Mouse (Mus musculus) thymus, adult 2 months (tissue): ENCODE measurements around the gene Oaz1. TPM values are rescaled to one million over a fixed set of nuclear protein-coding genes. Genes with fewer than 3 reads are reported as not detected.
A peak's percentile ranks its signal among the peaks of the same experiment; 100 is the strongest.

Experiments used
- DNase-seq: peaks from one replicate; pipeline ENCODE4 v3.0.0; 2021
- H3K27ac ChIP-seq: fragments of 200-500 bp; 2 replicates; pipeline ENCODE4 v1.5.1; 2012; ENCODE audit warnings: low read length, control low read depth; ENCODE audit not compliant: control insufficient read depth, insufficient read depth
- H3K27me3 ChIP-seq: fragments of 200-500 bp; 2 replicates; pipeline ENCODE4 v1.6.1; 2012; ENCODE audit warnings: mild to moderate bottlenecking, low read length, moderate library complexity, mixed read lengths; ENCODE audit not compliant: control insufficient read depth, insufficient read depth
- H3K36me3 ChIP-seq: fragments of 200-500 bp; 2 replicates; pipeline ENCODE4 v1.6.1; 2012; ENCODE audit warnings: mild to moderate bottlenecking, low read length, moderate library complexity; ENCODE audit not compliant: control insufficient read depth, insufficient read depth
- H3K4me1 ChIP-seq: fragments of 200-500 bp; replicated peaks from 2 replicates; pipeline ENCODE4 v1.6.1; 2012; ENCODE audit warnings: low read length; ENCODE audit not compliant: control insufficient read depth, insufficient read depth
- H3K4me3 ChIP-seq: fragments of 200-500 bp; 2 replicates; pipeline ENCODE4 v1.5.1; 2012; ENCODE audit warnings: mild to moderate bottlenecking, low read length, control low read depth, moderate library complexity; ENCODE audit not compliant: control insufficient read depth, insufficient read depth
- CTCF ChIP-seq: fragments of 200-500 bp; IDR thresholded peaks from 2 replicates; pipeline ENCODE4 v1.5.1; 2012; ENCODE audit warnings: mild to moderate bottlenecking, control low read depth, low read length, moderate library complexity, borderline replicate concordance; ENCODE audit not compliant: control insufficient read depth, poor library complexity, insufficient read depth; ENCODE audit errors: extremely low read depth
- POLR2A ChIP-seq: fragments of 200-500 bp; IDR thresholded peaks from 2 replicates; pipeline ENCODE4 v1.6.1; 2012; ENCODE audit warnings: mild to moderate bottlenecking, low read length, control low read depth, moderate library complexity; ENCODE audit not compliant: control insufficient read depth, poor library complexity, insufficient read depth; ENCODE audit errors: extremely low read depth
- WGBS: fragments of 180-500 bp; shearing (Covaris S2); methylation state at CpG from one replicate; pipeline ENCODE4 v1.1.7; 2018; 5-methylcytosine and 5-hydroxymethylcytosine counted together
- polyA plus RNA-seq: library from polyadenylated mRNA; depleted of rRNA; stranded (reverse); fragments of >200 nt; gene quantifications from 2 replicates; pipeline ENCODE4 v1.2.3, GENCODE M21; 2012

Gene Oaz1
- polyA plus RNA-seq, 1 experiment: 1,988 TPM

GRCm38 (mm10) chr10:80787517-80787916, 38.9 kb upstream of the Oaz1 start:
- no peak for DNase-seq
- no peak overlapping the region for H3K27ac ChIP-seq
- WGBS: 98% methylated on average over 2 of the region's 2 CpGs
- H3K4me3 ChIP-seq: no peak overlapping the region
- no peak for TF ChIP-seq CTCF
- TF ChIP-seq POLR2A: no peak
- H3K4me1 ChIP-seq: peaks cover 15% of the 10 kb centered on the region
- H3K36me3 ChIP-seq: peaks cover 69% of the 10 kb centered on the region
- no peaks in the 10 kb centered on the region for H3K27me3 ChIP-seq

- no peaks in the 10 kb centered on the region for H3K27me3 ChIP-seq
- H3K27ac ChIP-seq: no peak overlapping the region
- H3K36me3 ChIP-seq: peaks cover 39% of the 10 kb centered on the region
- TF ChIP-seq POLR2A: no peak
- WGBS: 96% methylated on average over 19 of the region's 19 CpGs
- H3K4me3 ChIP-seq: no peak overlapping the region
- no peak for DNase-seq
- peaks cover 28% of the 10 kb centered on the region for H3K4me1 ChIP-seq
These were observed 35.6 kb upstream of the Oaz1 start for GRCm38 (mm10) chr10:80790761-80791404.

GRCm38 (mm10) chr10:80791476-80792174, 34.8 kb upstream of the Oaz1 start:
- WGBS: 53% methylated on average over 33 of the region's 33 CpGs
- H3K36me3 ChIP-seq: peaks cover 32% of the 10 kb centered on the region
- H3K4me3 ChIP-seq: peak overlapping the region; percentile 25
- peaks cover 32% of the 10 kb centered on the region for H3K4me1 ChIP-seq
- TF ChIP-seq CTCF (no peak), POLR2A (no peak)
- no peak for DNase-seq
- no peaks in the 10 kb centered on the region for H3K27me3 ChIP-seq
- peak overlapping the region; percentile 65 for H3K27ac ChIP-seq

- WGBS: 7% methylated on average over 41 of the region's 41 CpGs
These were observed 34.1 kb upstream of the Oaz1 start for GRCm38 (mm10) chr10:80792175-80793032.

GRCm38 (mm10) chr10:80793033-80793784, 33.2 kb upstream of the Oaz1 start:
- peaks cover 22% of the 10 kb centered on the region for H3K36me3 ChIP-seq
- H3K27me3 ChIP-seq: no peaks in the 10 kb centered on the region
- H3K4me1 ChIP-seq: peaks cover 37% of the 10 kb centered on the region
- no peak overlapping the region for H3K4me3 ChIP-seq
- DNase-seq: no peak
- TF ChIP-seq POLR2A: no peak
- TF ChIP-seq CTCF: no peak
- H3K27ac ChIP-seq: peak overlapping the region; percentile 65
- WGBS: 87% methylated on average over 13 of the region's 13 CpGs

More at GRCm38 (mm10) chr10:80792175-80793032, 34.1 kb upstream of the Oaz1 start:
- Histone ChIP-seq H3K27ac (peak overlapping the region; percentile 65), H3K4me3 (peak overlapping the region; percentile 25), H3K27me3 (no peaks in the 10 kb centered on the region), H3K4me1 (peaks cover 37% of the 10 kb centered on the region), H3K36me3 (peaks cover 27% of the 10 kb centered on the region)
- TF ChIP-seq POLR2A (no peak), CTCF (no peak)
- DNase-seq: peak; percentile 72

GRCm38 (mm10) chr10:80793803-80794202, 32.7 kb upstream of the Oaz1 start:
- no peak overlapping the region for H3K27ac ChIP-seq
- no peak for DNase-seq
- WGBS: 91% methylated on average over 4 of the region's 4 CpGs
- peaks cover 16% of the 10 kb centered on the region for H3K36me3 ChIP-seq
- peaks cover 37% of the 10 kb centered on the region for H3K4me1 ChIP-seq
- no peaks in the 10 kb centered on the region for H3K27me3 ChIP-seq
- TF ChIP-seq CTCF (no peak), POLR2A (no peak)
- no peak overlapping the region for H3K4me3 ChIP-seq
